Mouse (Mus musculus) urinary bladder, adult 18-20 months (tissue): ENCODE measurements at regions not wholly inside any gene's neighbourhood (a gene's known extent, or its start where the extent isn't known, plus 50 kb on each side); places are given as distances from the start of the nearest gene placed in this dataset.

ENCODE experiments used
- DNase-seq, 2 experiments: peaks; one replicate each; pipeline ENCODE4 v3.0.0; 2022; ENCODE audit warnings: low spot score in 2 of 2, mixed read lengths in 2 of 2

DNA sequence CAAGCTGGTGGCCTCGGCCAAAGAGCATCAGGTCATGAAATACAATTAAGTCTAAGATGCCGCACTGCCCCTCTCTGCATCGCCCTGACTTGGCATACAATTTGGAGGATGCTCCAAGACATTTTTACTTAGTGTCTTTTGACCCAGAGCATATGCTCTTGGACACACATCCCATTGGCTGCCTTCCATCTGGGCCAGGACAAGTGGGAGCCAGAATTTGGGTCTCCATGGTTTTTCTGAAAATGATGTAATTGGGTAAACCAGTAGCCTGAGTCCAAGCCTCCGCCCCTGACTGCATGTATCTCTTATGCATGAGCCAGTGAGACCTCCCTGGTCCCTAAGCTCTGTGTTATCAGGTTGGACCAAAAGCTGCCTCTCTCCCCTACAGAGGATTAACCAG is 117.1 kb upstream of the Rpl38 start:
- DNase-seq: no peak

DNA sequence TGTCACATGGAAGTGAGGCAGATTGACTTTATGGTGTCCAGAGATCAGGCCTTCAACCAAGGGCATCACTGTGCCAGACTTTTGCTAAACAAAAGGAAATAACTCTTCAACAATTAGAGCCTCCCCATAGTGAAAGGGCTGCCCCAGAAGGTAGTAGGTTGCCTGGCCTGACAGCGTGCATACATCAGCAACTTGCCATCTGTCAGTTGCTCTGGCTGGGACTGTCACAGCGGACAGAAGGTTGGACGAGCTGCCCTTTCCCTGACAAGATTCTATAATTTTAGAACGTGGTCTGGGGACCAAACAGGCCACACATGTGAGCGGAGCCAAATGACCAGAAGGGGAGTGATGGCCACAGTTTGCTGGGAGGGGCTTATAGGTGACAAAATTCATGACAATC is 119.7 kb upstream of the Rpl38 start:
- no peak for DNase-seq

DNA sequence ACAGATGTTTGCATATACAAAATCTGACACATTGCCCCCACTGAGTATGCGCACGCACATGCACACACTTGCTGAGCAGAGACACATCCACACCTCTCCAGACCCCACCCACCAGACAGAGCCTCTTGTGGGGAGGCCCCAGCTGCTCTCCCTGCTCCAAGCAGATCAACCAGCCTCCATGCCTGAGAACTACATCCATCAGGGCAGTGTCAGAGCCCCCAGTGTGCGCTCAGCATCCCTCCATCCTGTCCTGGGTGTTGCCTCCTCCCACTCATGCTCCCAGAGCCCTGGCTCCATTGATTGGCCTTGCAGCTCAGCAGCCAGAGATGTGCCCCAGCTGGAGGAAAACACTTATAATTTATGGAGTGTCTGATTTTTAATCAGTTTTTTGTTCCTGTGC is 124.1 kb upstream of the Rpl38 start:
- no peak for DNase-seq

DNA sequence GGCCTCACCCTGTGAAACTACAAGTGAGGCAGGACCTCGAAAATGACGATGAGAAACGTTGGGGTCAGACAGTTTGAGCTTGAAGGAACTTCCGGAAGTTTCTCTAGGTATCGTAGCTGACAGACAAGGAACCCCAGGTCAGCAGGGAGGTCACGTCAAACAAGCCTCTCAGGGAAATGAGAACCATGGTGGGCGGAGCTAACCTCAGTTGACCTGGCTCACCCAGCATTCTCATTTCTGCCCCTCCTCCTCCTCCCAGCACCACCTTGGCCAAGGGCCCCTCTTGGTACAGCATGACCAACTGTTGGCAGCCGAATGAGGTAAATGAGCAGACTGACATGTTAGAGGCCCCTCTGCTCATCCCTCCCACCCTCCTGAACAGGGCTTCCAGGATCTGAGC is 126.2 kb upstream of the Rpl38 start:
- DNase-seq: no peak

DNA sequence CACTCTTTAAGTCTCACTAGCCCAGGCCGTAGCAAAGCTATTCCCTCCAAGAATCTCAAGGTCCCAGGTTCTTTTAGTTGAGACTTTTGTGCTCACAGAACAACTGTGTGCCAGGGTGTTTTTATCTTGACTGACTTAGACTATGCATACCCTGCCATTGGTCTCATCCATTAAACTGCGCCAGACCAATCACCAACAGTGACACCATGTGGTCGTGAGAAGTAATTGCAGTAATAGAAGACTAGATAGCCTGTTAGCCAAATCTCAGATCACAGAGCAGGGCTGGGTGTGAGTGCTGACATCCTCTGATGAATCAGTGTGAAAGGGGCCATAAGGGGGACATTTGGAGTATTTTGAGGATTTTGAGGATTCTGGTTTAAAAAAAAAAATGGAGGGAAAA is 127.8 kb upstream of the Rpl38 start:
- DNase-seq: no peak

DNA sequence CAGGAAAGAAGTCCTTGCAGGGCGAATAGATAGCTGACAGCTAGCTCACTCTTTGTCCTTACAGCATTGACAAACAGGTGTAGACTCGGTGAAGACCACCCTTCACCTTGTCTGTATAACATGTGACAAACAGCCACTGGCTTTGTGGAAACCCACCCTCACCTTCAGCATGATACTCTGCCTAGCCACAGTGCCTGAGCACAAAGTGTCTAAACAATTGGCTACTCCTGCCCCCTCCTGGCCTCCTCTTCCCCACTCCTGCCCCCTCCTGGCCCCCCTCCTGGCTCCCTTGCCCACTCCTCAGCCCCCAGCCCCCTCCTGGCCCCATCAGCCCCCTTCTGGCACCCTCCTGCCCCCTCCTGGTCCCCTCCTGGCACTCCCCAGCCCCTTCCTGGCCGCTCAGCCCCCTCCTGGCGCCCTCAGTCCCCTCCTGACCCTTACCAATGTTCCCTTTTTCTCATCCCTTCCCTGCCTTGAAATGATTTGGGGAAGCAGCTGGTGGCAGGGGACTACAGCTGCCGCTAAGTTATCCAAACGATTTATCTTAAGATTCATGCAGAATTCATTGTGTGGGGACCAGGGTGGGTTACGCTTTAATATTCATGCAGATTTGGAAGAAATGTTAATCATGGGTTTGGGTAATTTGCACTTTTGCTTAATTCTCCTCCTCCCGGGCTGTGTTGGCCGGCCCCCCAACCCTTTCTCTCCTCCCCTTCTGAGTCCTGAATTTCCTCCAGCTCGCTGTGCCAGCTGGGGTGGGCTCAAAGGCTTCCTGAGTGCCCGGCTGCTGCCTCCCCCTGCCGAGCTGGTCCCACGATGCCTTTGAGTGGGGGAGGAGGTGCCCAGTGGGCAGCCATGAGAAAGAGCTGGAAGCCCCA is 131.5 kb upstream of the Rpl38 start:
- DNase-seq: no peak

DNA sequence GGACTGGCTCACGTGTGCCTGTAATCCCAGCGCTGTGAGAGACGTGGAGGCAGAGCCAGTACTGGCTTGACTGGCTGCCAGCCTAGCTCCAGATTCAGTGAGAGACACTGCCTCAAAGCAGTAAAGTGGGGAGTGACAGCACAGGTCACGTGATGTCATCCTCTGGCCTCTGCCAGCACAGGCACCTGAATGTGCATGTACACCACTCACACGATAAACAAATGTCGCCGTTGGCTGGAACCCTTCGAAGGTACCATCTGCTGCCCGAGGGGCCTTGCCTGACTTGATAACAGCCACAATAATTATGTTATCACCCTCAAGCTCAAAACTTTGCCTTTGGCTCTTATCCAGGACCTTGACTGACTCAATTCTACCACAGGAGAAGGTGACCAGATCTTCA is 132.4 kb upstream of the Rpl38 start:
- DNase-seq: no peak

DNA sequence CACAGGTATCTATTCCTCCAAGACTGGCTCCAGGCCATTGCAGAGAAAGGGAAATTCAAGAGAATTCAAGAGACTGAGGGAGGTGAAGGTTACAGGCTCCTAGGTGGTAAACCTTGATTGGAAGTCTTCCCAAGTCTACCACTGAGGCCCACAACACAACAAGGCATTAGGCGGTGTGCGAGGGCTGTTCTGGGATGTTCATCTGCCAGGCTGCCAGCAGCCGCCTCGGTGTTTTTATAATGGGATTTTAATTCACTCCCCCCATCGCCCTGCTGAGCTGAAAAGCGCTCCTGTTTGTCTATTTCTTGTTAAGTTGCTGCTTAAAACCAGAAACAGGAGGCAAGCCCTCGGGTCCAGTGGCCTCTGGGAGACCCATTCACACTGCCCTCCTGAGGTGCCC is 133.9 kb upstream of the Rpl38 start:
- no peak for DNase-seq

DNA sequence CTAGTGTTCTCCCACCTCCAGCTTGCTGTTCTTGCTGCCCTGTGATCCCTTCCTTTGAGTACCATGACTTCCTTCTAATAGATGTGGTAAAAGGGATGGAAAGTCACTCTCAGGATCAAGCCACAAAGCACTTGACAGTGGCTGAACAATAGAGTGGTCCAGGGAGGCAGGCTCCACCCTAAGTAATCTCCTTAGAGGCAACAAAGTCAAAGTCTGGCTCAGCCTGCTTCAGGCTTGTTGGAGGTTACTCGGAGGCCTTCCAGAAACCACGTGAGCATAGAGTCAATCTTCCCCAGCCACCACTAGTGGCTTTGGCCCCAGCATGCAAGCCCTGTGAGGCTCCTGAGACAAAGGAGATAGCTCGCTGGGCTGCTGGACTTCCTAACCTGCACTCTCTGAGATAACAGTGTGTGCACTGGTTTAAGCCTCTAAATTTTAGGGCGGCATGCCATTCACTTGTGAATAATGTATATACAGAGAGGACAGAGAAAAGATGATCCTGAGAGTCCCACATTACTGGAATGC is 137.0 kb upstream of the Rpl38 start:
- DNase-seq: no peak

DNA sequence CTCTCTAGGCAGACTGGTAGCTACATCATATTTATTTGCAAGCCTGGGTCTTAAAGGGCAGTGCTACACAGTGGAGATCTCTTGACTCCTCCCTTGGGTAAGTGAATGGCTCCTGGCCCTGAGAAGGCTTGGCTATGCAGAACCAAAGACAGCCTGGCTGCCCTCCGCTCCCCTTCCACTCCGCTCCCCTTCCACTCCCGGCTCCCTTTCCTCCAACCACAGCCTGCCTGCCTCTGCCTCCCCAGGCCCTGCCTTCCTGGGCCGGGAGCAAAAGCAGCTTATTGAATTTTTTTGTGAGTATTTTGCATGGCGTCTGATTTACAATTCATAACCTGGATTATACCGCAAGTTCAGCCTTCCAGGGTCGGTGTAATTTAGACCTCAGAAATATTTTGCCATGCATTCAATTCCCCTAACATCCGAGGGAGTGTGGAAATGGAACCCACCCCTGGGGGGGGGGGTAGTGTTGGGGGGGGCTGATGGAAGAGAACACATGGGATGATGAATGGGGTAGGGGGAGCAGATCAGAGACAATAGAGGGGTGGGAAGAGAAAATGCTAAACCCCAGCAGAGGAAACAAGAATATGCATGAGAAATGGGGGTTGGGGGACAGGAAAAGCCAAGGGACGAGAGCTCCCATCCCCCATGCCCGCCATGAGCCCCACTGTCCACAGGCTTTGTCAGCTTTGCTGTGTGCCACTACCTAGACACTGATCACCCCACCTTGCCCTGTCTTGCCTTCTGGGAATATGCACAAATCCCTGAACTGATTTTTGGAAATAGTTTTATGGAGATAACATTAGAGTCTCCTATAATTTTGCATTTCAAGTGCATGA is 139.2 kb upstream of the Rpl38 start:
- DNase-seq: no peak

DNA sequence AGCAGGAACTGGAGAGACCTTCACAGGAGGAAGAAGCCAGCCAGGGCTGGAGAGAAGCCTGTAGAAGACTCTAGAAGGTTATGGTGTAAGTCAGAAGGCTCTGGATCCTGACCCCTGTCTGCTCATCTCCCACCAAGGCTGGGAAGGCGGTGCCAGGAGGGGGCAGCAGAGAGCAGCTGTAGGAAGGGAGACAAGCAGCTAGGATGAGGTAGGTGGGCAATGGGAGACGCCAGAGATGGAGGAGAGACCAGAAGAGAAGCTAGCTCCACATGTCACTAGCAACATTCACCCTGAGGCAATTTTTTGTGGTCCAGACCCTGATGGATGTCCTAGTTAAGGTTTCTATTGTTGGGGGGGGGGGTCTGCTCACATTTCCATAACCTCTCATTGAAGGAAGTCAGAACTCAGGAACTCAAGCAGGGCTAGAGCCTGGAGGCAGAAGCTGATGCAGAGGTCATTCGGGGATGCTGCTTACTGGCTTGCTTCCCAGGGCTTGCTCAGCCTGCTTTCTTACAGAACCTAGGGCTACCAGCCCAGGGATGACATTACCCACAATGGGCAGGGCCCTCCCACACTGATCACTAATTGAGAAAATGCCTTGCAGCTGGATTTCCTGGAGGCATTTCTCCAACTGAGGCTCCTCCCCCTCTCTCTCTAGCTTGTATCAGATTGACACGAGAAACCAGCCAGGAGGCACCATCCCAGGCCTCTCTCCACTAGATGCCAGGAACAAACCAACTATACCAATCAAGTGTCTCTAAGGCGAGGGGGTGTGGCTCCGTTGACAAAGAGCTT is 144.7 kb upstream of the Rpl38 start:
- peak; percentile 25 to 71 for DNase-seq

DNA sequence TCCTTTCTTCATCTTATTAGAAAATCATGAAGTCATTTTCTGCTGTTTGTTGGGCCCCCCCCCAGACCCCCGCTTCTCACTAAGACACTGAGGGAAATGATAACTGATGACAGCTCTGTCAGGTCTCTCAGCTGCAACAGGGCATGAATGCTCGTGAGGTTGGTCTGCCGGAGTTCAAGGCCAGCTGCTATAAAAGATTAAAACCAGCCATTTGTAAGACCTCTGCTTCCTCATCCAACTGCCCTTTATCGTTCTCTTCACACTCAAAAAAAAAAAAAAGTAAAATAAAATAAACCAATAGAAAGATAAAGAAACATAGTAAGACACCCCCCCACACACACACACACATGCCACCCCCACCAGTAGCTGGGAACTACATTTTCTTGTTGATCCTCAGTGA is 153.0 kb upstream of the Rpl38 start:
- no peak for DNase-seq

DNA sequence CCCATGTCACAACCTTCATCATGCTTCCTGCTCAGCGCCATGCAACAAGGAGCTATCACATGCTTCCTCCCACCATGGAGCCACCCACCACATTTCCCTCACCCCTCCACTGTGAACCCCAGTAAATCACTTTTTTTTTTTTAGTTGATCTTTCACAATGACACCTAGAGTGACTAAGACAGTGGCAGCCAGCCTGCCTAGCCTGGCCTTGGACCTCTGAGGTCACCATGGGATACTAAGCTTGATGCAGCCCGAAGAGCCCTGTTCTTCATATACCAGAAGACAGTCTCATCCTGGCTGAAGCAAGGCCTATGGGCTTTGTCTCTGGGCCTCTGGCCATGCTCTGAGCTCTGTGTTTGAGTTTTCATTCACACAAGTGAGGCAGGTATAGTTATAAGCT is 154.2 kb upstream of the Rpl38 start:
- no peak for DNase-seq

DNA sequence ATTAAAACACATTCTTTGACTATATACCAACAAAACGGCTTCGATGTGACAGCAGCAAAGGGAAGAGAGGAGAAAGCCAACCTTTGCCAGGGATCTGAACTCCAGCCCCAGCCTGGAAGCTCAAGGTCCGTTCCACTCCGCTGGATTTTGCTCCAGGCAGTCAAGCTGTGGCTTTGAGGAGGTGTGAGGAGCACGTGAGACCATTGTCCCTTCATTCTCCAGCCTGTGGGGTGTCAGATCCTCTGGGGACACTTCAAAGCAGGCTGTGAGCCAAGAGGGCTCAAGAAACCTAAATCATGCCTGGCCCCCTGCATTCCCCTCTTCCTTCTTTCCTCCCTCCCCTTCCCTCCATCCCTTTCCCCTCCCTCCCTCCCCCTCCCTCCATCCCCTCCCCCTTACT is 154.9 kb upstream of the Rpl38 start:
- DNase-seq: no peak

DNA sequence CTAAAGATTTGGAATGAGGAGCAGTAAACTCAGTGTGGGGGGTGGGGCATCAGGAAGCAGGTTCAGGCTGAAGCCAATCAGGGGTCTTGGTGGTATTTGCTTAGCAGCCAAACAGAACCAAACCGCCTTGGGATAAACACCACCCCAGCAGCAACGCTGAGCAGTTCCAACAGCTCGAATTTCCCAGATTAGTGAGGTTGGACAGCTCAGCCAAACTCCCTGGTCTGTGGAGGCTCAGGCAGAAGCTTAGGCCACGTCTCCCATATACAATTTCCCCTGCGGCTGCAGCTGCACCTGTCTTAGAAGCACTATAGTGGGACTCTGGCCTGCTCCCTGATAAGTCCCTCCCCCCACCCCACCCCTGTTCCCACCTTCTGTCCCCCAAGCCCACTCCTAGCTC is 156.3 kb upstream of the Rpl38 start:
- DNase-seq: no peak

DNA sequence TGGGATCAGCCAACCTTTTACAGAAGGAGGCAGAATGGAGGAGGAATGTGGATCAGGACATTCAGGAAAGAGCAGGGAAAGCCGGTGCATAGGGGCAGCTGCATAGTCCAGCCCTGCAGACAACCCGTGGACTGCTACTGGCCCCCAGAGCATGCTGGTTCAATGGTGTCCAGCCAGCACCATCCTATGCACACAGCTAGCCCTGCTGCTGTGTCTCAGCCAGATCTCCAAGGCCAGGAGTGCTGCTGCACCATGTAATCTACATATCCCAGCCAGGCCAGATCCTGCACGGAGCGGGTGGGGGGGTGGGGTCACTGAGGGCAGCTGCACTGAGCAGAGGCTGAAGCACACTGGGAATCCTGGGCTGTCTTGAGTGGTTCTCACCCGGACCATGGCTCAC is 165.8 kb upstream of the Rpl38 start:
- DNase-seq: no peak

DNA sequence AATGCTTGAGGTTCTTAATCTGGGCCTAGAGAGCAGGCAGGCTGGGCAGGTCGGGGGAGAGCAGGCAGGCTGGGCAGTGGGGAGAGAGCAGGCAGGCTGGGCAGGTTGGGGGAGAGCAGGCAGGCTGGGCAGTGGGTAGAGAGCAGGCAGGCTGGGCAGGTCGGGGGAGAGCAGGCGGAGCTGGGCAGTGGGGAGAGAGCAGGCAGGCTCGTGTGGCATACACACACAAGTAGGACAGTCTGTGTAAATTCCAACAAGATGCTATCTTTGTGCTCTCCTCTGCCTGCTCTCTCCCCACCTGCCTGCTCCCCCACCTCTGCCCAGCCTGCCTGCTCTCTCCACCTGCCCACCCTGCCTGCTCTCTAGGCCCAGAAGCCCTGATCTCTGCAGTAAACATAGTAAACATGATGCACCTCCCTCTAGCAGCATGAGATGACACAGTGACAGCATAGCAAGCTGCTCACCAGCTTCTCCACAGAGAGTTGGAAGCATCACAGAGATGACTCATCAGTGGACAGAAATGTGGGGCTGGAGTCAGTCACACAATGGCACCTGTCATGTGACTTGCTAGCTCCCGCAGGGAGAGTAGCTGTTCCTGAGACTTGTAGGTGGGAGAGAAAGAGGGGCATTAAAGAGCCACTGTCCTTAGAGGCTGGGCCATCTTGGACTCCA is 166.3 kb upstream of the Rpl38 start:
- no peak for DNase-seq

DNA sequence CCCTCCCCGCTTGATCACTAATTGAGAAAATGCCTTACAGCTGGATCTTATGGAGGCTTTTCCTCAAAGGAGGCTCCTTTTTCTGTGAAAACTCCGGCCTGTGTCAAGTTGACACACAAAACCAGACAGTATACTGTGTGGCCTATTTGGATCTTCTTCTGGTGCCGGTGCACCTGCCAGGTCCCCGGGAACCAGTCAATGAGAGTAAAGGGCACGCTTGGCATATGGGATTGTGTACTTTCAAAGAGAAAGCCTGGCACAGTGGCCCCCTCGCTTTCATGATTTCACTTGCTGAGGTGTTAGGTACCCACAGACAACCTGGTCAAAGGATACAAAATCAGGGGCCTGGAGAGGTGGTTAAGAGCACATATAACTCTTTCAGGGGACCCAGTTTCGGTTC is 167.9 kb upstream of the Rpl38 start:
- no peak for DNase-seq

DNA sequence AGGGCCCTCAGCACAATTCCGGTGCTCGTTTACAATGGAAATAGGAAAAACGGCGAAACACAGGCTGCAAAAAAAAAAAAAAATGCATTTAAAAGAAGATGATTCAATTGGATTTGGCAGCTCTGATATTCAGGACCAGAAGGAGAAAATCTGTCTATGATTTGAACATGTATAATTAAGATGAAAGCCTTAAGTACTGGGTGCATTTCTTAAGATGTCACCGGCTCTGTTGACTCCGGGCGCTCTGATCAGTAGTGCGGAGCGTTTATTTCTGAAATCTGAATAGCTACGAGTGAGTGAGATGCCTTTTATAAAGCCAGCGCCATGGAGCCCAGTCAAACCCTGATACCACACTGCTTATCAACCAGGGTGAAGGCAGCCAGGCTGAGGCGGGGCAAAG is 168.7 kb upstream of the Rpl38 start:
- no peak for DNase-seq

DNA sequence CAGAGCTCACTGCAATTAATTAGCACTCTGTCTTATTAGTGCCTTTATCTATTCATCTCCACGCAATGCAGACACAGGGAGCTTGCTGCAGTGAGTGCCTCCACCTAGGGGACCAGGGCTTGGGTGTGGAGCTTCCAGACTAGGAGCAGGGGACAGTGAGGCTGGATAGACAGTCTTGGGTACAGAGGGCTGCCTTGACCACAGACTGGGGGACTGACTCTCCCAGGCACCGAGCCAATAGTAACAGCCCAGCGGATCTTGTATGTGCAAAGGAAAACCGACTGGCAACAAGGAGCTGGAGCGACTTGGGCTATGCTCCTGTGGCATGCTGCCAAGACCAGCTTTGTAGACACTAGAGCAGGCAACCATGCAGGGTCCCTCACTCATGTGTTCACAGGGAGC is 172.8 kb upstream of the Rpl38 start:
- no peak for DNase-seq

DNA sequence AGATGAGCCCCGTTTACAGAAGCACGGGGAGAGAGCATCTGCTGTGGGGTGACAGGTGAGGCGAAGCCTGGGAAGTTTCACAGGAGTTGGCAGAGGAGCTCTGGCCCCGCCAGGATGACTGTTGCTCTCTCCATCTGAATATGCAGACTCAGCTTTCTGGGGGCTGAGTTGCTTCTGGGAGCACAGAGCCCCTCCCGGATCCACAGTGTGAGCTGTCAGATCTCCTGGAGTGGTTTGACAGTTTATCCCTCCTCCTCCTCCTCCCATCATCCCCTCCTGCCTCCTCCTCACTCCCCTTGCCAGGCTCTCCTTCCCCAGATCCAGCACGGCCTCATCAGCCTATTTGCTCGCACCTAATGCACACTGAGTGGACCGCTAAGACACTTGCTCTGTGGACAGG is 181.9 kb upstream of the Rpl38 start:
- DNase-seq: no peak

DNA sequence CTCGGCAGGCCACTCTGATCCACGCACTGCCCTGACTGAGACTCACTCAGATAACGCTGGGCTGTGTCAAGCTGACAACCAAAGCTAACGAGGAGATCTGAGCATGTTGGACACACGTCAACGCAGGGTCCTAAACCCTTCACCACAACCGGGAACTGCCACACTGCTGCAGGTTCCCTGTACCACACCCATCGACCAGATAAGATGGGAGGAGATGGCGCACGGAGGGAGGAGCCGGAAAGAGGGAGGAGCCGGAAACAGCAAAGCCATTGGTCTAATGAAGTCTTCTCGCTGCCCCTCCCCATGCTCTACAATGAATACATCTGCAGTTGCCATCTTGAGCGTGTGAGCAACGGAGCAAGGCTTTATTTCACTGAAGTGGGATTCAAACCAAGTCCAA is 182.9 kb upstream of the Rpl38 start:
- no peak for DNase-seq
